Mouse (Mus musculus) MEL (cell line): ENCODE results near the gene Lgr6.

ENCODE experiments used
- CTCF ChIP-seq, 3 experiments: IDR thresholded peaks in 2 of 3; conservative IDR thresholded peaks in 1 of 3; 2 replicates each; pipeline ENCODE4 v1.5.1; 2011 to 2012; ENCODE audit warnings: low read length in 3 of 3, low read depth in 2 of 3, mild to moderate bottlenecking in 2 of 3, improper control_type of control experiment in 1 of 3, inconsistent platforms in 1 of 3, mixed read lengths in 1 of 3, moderate library complexity in 1 of 3; ENCODE audit not compliant: control insufficient read depth in 1 of 3, insufficient read depth in 1 of 3, poor library complexity in 1 of 3, severe bottlenecking in 1 of 3
- E2F4 ChIP-seq: IDR thresholded peaks from 2 replicates; pipeline ENCODE4 v1.6.1; 2011; ENCODE audit warnings: low read depth, low read length, improper control_type of control experiment, borderline replicate concordance
- GABPA ChIP-seq: IDR thresholded peaks from 2 replicates; pipeline ENCODE4 v1.6.1; 2012; ENCODE audit warnings: low read depth, mild to moderate bottlenecking, inconsistent platforms, low read length, improper control_type of control experiment, moderate library complexity
- MAFK ChIP-seq: IDR thresholded peaks from 2 replicates; pipeline ENCODE4 v1.6.1; 2011; ENCODE audit warnings: low read depth, mild to moderate bottlenecking, low read length, improper control_type of control experiment, borderline replicate concordance
- MYC ChIP-seq: IDR thresholded peaks from 2 replicates; pipeline ENCODE4 v1.6.1; 2011; ENCODE audit warnings: low read depth, mild to moderate bottlenecking, low read length, improper control_type of control experiment, moderate library complexity
- NELFE ChIP-seq: IDR thresholded peaks from 2 replicates; pipeline ENCODE4 v1.6.1; 2011; ENCODE audit warnings: low read depth, low read length, improper control_type of control experiment
- POLR2A ChIP-seq, 2 experiments: IDR thresholded peaks; 2 replicates each; pipeline ENCODE4 v1.6.1; 2011 to 2012; ENCODE audit warnings: low read length in 2 of 2, mild to moderate bottlenecking in 2 of 2, control low read depth in 1 of 2, improper control_type of control experiment in 1 of 2, low read depth in 1 of 2, moderate library complexity in 1 of 2; ENCODE audit not compliant: control insufficient read depth in 1 of 2, insufficient read depth in 1 of 2, poor library complexity in 1 of 2
- POLR2AphosphoS5 ChIP-seq: IDR thresholded peaks from 2 replicates; pipeline ENCODE4 v1.6.1; 2012; ENCODE audit warnings: low read depth, borderline replicate concordance, mild to moderate bottlenecking, inconsistent platforms, low read length, moderate library complexity, mixed read lengths
- RCOR1 ChIP-seq: IDR thresholded peaks from 2 replicates; pipeline ENCODE4 v1.6.1; 2012; ENCODE audit warnings: low read depth, mild to moderate bottlenecking, inconsistent platforms, low read length, improper control_type of control experiment
- USF1 ChIP-seq: IDR thresholded peaks from 2 replicates; pipeline ENCODE4 v1.6.1; 2014; ENCODE audit warnings: low read depth, mild to moderate bottlenecking, inconsistent platforms, low read length, improper control_type of control experiment, moderate library complexity
- ZMIZ1 ChIP-seq: IDR thresholded peaks from 2 replicates; pipeline ENCODE4 v1.6.1; 2012; ENCODE audit warnings: low read depth, mild to moderate bottlenecking, inconsistent platforms, low read length, improper control_type of control experiment, moderate library complexity

DNA sequence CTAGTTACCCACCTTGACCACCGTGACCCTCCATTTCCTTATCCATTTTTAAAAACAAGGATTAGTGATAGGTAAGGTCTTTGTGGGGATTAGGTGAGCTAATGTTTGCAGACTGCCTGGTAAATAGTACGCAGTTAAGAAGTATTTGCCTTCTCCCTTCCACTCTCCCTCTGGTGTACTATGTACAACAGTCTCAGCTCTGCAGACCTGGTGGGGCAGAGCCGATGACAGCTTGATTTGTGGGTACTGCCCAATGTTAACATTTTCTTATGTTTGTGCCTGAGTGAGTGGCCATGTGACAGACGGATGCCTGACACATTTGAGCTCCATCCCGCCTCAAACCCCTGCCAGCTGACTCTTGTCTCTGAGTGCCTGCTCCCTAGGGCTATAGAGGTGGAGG lies 28.6 kb downstream of the Lgr6 start:
- no peak for TF ChIP-seq MYC
- TF ChIP-seq ZMIZ1: no peak
- no peak for TF ChIP-seq MAFK
- no peak for TF ChIP-seq POLR2A (IDR thresholded peaks at IDR 0.05; ENCODE audit: control insufficient read depth in 1 of 2, insufficient read depth in 1 of 2, low read depth in 1 of 2, low read length in 2 of 2, poor library complexity in 1 of 2)
- no peak for TF ChIP-seq CTCF (IDR thresholded peaks at IDR 0.05 in 2 of 3, conservative IDR thresholded peaks at IDR 0.05 in 1 of 3; ENCODE audit: control insufficient read depth in 1 of 3, insufficient read depth in 1 of 3, low read depth in 2 of 3, low read length in 3 of 3, poor library complexity in 1 of 3, severe bottlenecking in 1 of 3)
- TF ChIP-seq USF1: no peak
- TF ChIP-seq POLR2AphosphoS5: no peak
- TF ChIP-seq E2F4: no peak
- no peak for TF ChIP-seq RCOR1
- no peak for TF ChIP-seq NELFE
- no peak for TF ChIP-seq GABPA
